Mouse (Mus musculus): ENCODE measurements around the gene Mast4. TPM values are rescaled to one million over a fixed set of nuclear protein-coding genes. Genes with fewer than 3 reads are reported as not detected.
A peak's percentile ranks its signal among the peaks of the same experiment; 100 is the strongest.

The Mast4 gene
- polyA plus RNA-seq, 1 experiment from 2014 or later, result 34.9 TPM

- no peaks in the 10 kb centered on the region; the same call in 1 of the 2 replicates for H3K36me3 ChIP-seq
- WGBS, result 91% methylated on average over 5 of the region's 5 CpGs
- no peak overlapping the region for H3K4me2 ChIP-seq (replicated peaks)
- no peak overlapping the region for H3K4me3 ChIP-seq
- no peaks in the 10 kb centered on the region; the same call in 1 of the 2 replicates for H3K4me1 ChIP-seq
- no peaks in the 10 kb centered on the region for H3K9me3 ChIP-seq
- ATAC-seq (ENCODE audit: low FRiP score, low read depth), result no peak
- H3K27me3 ChIP-seq, result no peaks in the 10 kb centered on the region
- H3K27ac ChIP-seq (replicated peaks), result no peak overlapping the region
- H3K9ac ChIP-seq (replicated peaks), result no peak overlapping the region
Observed at GRCm38 (mm10) chr13:102856821-102857538, 477.3 kb downstream of the Mast4 start.

GRCm38 (mm10) chr13:102852865-102853264 is 481.4 kb downstream of the Mast4 start:
- no peak overlapping the region for H3K9ac ChIP-seq (replicated peaks)
- H3K27ac ChIP-seq (replicated peaks), result no peak overlapping the region
- ATAC-seq (ENCODE audit: low FRiP score, low read depth), result no peak
- H3K4me1 ChIP-seq, result peaks cover 5% of the 10 kb centered on the region; the same call in 1 of the 2 replicates
- no peaks in the 10 kb centered on the region for H3K27me3 ChIP-seq
- no peak overlapping the region for H3K4me3 ChIP-seq
- H3K4me2 ChIP-seq (replicated peaks), result no peak overlapping the region
- 83% methylated on average over 5 of the region's 5 CpGs for WGBS
- no peaks in the 10 kb centered on the region; the same call in 1 of the 2 replicates for H3K36me3 ChIP-seq
- H3K9me3 ChIP-seq, result no peaks in the 10 kb centered on the region

GRCm38 (mm10) chr13:102851253-102851652 is 483.0 kb downstream of the Mast4 start:
- Histone ChIP-seq H3K4me3 (no peak overlapping the region), H3K4me2 (replicated peaks) (no peak overlapping the region), H3K27me3 (no peaks in the 10 kb centered on the region), H3K36me3 (no peaks in the 10 kb centered on the region; the same call in 1 of the 2 replicates), H3K4me1 (peaks cover 6% of the 10 kb centered on the region; the same call in 1 of the 2 replicates), H3K27ac (replicated peaks) (no peak overlapping the region), H3K9ac (replicated peaks) (no peak overlapping the region), H3K9me3 (no peaks in the 10 kb centered on the region)
- ATAC-seq (ENCODE audit: low FRiP score, low read depth), result no peak
- 97% methylated on average over 1 of the region's 1 CpGs for WGBS

- peaks cover 6% of the 10 kb centered on the region; the same call in 1 of the 2 replicates for H3K4me1 ChIP-seq
- 87% methylated on average over 2 of the region's 2 CpGs for WGBS
- ATAC-seq (ENCODE audit: low FRiP score, low read depth), result no peak
- H3K36me3 ChIP-seq, result no peaks in the 10 kb centered on the region; the same call in 1 of the 2 replicates
- H3K27ac ChIP-seq (replicated peaks), result no peak overlapping the region
- H3K4me2 ChIP-seq (replicated peaks), result no peak overlapping the region
- H3K27me3 ChIP-seq, result no peaks in the 10 kb centered on the region
- H3K9me3 ChIP-seq, result no peaks in the 10 kb centered on the region
- no peak overlapping the region for H3K4me3 ChIP-seq
- no peak overlapping the region for H3K9ac ChIP-seq (replicated peaks)
Observed at GRCm38 (mm10) chr13:102850594-102850993, 483.7 kb downstream of the Mast4 start.

GRCm38 (mm10) chr13:102849068-102849467 is 485.2 kb downstream of the Mast4 start:
- H3K4me3 ChIP-seq, result no peak overlapping the region
- no peak overlapping the region for H3K9ac ChIP-seq (replicated peaks)
- no peaks in the 10 kb centered on the region; the same call in 1 of the 2 replicates for H3K36me3 ChIP-seq
- H3K9me3 ChIP-seq, result no peaks in the 10 kb centered on the region
- H3K27me3 ChIP-seq, result no peaks in the 10 kb centered on the region
- WGBS, result 78% methylated on average over 3 of the region's 3 CpGs
- ATAC-seq (ENCODE audit: low FRiP score, low read depth), result no peak
- no peak overlapping the region for H3K4me2 ChIP-seq (replicated peaks)
- H3K27ac ChIP-seq (replicated peaks), result no peak overlapping the region
- peaks cover 6% of the 10 kb centered on the region; the same call in 1 of the 2 replicates for H3K4me1 ChIP-seq

GRCm38 (mm10) chr13:102846473-102846872 is 487.8 kb downstream of the Mast4 start:
- 80% methylated on average over 4 of the region's 4 CpGs for WGBS
- H3K4me2 ChIP-seq (replicated peaks), result no peak overlapping the region
- no peak overlapping the region for H3K4me3 ChIP-seq
- ATAC-seq (ENCODE audit: low FRiP score, low read depth), result no peak
- H3K4me1 ChIP-seq, result peaks cover 21% of the 10 kb centered on the region
- no peaks in the 10 kb centered on the region for H3K9me3 ChIP-seq
- no peaks in the 10 kb centered on the region for H3K27me3 ChIP-seq
- H3K36me3 ChIP-seq, result no peaks in the 10 kb centered on the region
- H3K27ac ChIP-seq (replicated peaks), result no peak overlapping the region
- no peak overlapping the region for H3K9ac ChIP-seq (replicated peaks)

GRCm38 (mm10) chr13:102842715-102843114 is 491.6 kb downstream of the Mast4 start:
- Histone ChIP-seq H3K4me3 (no peak overlapping the region), H3K27me3 (no peaks in the 10 kb centered on the region), H3K36me3 (no peaks in the 10 kb centered on the region), H3K27ac (replicated peaks) (0 out of 2 replicates have a peak overlapping the region, but pooled peaks have one; percentile 2), H3K9me3 (no peaks in the 10 kb centered on the region), H3K4me1 (peaks cover 26% of the 10 kb centered on the region), H3K4me2 (replicated peaks) (no peak overlapping the region), H3K9ac (replicated peaks) (no peak overlapping the region)
- peak; percentile 79 for ATAC-seq (ENCODE audit: low FRiP score, low read depth)
- 31% methylated on average over 2 of the region's 2 CpGs for WGBS

GRCm38 (mm10) chr13:102842237-102842636 is 492.1 kb downstream of the Mast4 start:
- Histone ChIP-seq H3K27ac (replicated peaks) (no peak overlapping the region), H3K4me2 (replicated peaks) (no peak overlapping the region), H3K9me3 (no peaks in the 10 kb centered on the region), H3K27me3 (no peaks in the 10 kb centered on the region), H3K36me3 (no peaks in the 10 kb centered on the region), H3K4me3 (no peak overlapping the region), H3K9ac (replicated peaks) (no peak overlapping the region), H3K4me1 (peaks cover 26% of the 10 kb centered on the region)
- ATAC-seq (ENCODE audit: low FRiP score, low read depth), result 0 out of 2 replicates have a peak, but pooled peaks have one; percentile 20
- WGBS, result 70% methylated on average over 8 of the region's 8 CpGs

- no peaks in the 10 kb centered on the region for H3K9me3 ChIP-seq
- H3K4me3 ChIP-seq, result no peak overlapping the region
- H3K4me2 ChIP-seq (replicated peaks), result no peak overlapping the region
- 23% methylated on average over 7 of the region's 7 CpGs for WGBS
- no peak for ATAC-seq (ENCODE audit: low FRiP score, low read depth)
- no peaks in the 10 kb centered on the region for H3K36me3 ChIP-seq
- H3K27me3 ChIP-seq, result no peaks in the 10 kb centered on the region
- no peak overlapping the region for H3K27ac ChIP-seq (replicated peaks)
- no peak overlapping the region for H3K9ac ChIP-seq (replicated peaks)
- peaks cover 26% of the 10 kb centered on the region for H3K4me1 ChIP-seq
Observed at GRCm38 (mm10) chr13:102839741-102840482, 494.4 kb downstream of the Mast4 start.

- H3K27me3 ChIP-seq, result no peaks in the 10 kb centered on the region
- no peaks in the 10 kb centered on the region for H3K36me3 ChIP-seq
- WGBS, result 73% methylated on average over 4 of the region's 4 CpGs
- no peaks in the 10 kb centered on the region for H3K9me3 ChIP-seq
- no peak overlapping the region for H3K9ac ChIP-seq (replicated peaks)
- H3K4me2 ChIP-seq (replicated peaks), result no peak overlapping the region
- ATAC-seq (ENCODE audit: low FRiP score, low read depth), result no peak
- H3K4me1 ChIP-seq, result peaks cover 16% of the 10 kb centered on the region
- H3K27ac ChIP-seq (replicated peaks), result no peak overlapping the region
- no peak overlapping the region for H3K4me3 ChIP-seq
Observed at GRCm38 (mm10) chr13:102837427-102837826, 496.9 kb downstream of the Mast4 start.

GRCm38 (mm10) chr13:102835336-102835735 is 499.0 kb downstream of the Mast4 start:
- WGBS, result 76% methylated on average over 8 of the region's 8 CpGs
- Histone ChIP-seq H3K4me2 (replicated peaks) (no peak overlapping the region), H3K27me3 (no peaks in the 10 kb centered on the region), H3K4me1 (peaks cover 7% of the 10 kb centered on the region), H3K36me3 (no peaks in the 10 kb centered on the region), H3K9ac (replicated peaks) (no peak overlapping the region), H3K9me3 (no peaks in the 10 kb centered on the region), H3K4me3 (no peak overlapping the region), H3K27ac (replicated peaks) (no peak overlapping the region)
- no peak for ATAC-seq (ENCODE audit: low FRiP score, low read depth)

GRCm38 (mm10) chr13:102818287-102818686 is 516.0 kb downstream of the Mast4 start:
- no peaks in the 10 kb centered on the region for H3K36me3 ChIP-seq
- H3K9ac ChIP-seq (replicated peaks), result no peak overlapping the region
- no peaks in the 10 kb centered on the region for H3K27me3 ChIP-seq
- WGBS, result 80% methylated on average over 4 of the region's 4 CpGs
- H3K4me2 ChIP-seq (replicated peaks), result no peak overlapping the region
- H3K9me3 ChIP-seq, result no peaks in the 10 kb centered on the region
- H3K27ac ChIP-seq (replicated peaks), result no peak overlapping the region
- H3K4me3 ChIP-seq, result no peak overlapping the region
- ATAC-seq (ENCODE audit: low FRiP score, low read depth), result no peak
- H3K4me1 ChIP-seq, result peaks cover 3% of the 10 kb centered on the region; the same call in 1 of the 2 replicates

Data from midbrain, embryonic 12.5 days (tissue).